Mouse (Mus musculus) macrophage (primary cell): Measurements from ENCODE around the gene Kiz. TPM values are rescaled to one million over a fixed set of nuclear protein-coding genes. Genes with fewer than 3 reads are reported as not detected.

Experiments used
- H3K27ac ChIP-seq: fragments of 350-480 bp; formaldehyde crosslinking; 2 replicates; pipeline ENCODE4 v1.9.0; 2021
- H3K36me3 ChIP-seq: fragments of 350-480 bp; formaldehyde crosslinking; 2 replicates; pipeline ENCODE4 v1.9.0; 2021; ENCODE audit errors: inconsistent target
- H3K4me3 ChIP-seq: fragments of 350-480 bp; formaldehyde crosslinking; 2 replicates; pipeline ENCODE4 v1.9.0; 2021; ENCODE audit errors: inconsistent target
- H3K79me2 ChIP-seq: fragments of 350-480 bp; formaldehyde crosslinking; 2 replicates; pipeline ENCODE4 v1.9.0; 2021; ENCODE audit errors: inconsistent target
- whole genome bisulfite sequencing: methylation state at CpG from one replicate; pipeline ENCODE4 v1.1.7; 2026; ENCODE audit warnings: inconsistent platforms; ENCODE audit not compliant: missing documents; 5-methylcytosine and 5-hydroxymethylcytosine counted together
- polyA plus RNA-seq: library from polyadenylated mRNA; stranded (reverse); fragments of 250-400 nt; gene quantifications from 3 replicates; pipeline ENCODE4 v1.2.4, GENCODE M21; 2018; ENCODE audit warnings: inconsistent platforms

Kiz gene
- polyA plus RNA-seq, 1 experiment from 2014 or later, result 18.0 TPM

DNA sequence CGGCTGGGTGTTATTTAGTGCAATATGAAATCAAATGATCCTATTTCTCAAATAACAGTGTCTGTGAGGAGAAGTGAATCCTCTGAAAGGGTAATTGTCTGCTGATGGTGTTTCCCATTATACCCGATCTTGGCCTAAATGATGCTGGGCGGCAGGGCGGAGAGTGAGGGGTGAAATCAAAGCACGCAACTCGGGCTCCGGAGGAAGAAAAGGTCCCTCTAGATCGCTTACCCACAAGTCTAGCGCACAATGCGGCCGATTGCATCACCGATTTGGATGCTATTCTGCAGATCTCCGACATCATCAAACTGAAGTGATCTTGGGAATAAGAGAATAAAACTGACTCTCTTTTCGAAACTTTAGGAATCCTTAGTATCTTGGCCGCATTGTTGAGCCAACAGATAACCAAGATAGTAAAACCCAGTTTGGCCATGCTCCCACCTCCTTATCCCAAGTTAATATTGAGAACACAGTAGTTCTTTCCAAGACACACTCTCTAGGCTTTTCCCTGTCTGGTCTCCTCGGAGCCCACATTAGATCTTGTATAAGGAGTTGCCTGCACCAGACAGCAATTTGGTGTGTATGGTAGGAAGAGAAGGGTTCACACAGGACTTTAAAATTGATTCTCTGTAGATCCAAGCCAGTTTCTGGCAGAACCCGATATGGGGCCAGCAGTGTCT lies 18.7 kb upstream of the Kiz start:
- Histone ChIP-seq H3K79me2 (no peaks in the 10 kb centered on the region), H3K4me3 (no peak overlapping the region), H3K36me3 (no peaks in the 10 kb centered on the region), H3K27ac (no peak overlapping the region)
- 11% methylated on average over 17 of the region's 17 CpGs for WGBS

- H3K36me3 ChIP-seq, result no peaks in the 10 kb centered on the region
- no peak overlapping the region for H3K27ac ChIP-seq
- H3K4me3 ChIP-seq, result no peak overlapping the region
- no peaks in the 10 kb centered on the region for H3K79me2 ChIP-seq
- WGBS, result 38% methylated on average over 1 of the region's 1 CpGs
Measured at GRCm38 (mm10) chr2:146837653-146838052, 18.0 kb upstream of the Kiz start.

DNA sequence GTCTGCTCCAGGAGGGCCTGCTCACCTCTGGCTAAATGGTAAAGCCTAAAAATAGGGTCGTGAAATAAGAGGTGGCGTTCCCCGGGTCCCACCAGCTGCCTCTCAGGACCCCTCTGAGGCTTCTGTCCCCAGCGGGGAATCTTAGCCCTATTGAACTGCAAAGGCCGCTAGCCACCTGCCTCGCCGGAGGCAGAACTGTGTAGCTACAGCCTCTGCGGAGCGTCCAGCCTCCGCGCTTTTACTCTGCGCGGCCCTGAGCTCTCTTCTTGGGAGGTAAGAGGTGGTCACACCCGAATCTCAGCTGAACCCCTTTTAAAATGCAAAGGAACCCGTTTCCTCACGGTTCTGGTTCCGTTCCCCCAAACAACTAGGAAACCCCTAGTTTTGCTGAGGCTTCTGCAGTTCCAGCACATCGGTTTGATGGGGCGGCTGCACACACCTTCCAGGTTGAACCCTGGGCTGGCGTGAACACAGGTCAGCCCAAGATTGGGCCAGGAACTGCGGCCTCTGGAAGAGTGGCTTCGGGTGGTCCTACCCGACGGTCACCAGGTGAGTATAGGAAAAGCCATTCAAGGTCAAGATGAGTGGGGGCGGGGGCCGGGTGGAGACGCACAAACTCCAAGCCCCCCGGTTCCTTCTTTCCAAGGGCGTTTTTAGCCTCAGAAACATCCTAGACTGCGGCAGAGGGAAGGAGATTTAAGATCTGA lies 16.9 kb upstream of the Kiz start:
- H3K79me2 ChIP-seq, result no peaks in the 10 kb centered on the region
- WGBS, result 6% methylated on average over 30 of the region's 30 CpGs
- H3K27ac ChIP-seq, result no peak overlapping the region
- H3K4me3 ChIP-seq, result no peak overlapping the region
- H3K36me3 ChIP-seq, result no peaks in the 10 kb centered on the region

DNA sequence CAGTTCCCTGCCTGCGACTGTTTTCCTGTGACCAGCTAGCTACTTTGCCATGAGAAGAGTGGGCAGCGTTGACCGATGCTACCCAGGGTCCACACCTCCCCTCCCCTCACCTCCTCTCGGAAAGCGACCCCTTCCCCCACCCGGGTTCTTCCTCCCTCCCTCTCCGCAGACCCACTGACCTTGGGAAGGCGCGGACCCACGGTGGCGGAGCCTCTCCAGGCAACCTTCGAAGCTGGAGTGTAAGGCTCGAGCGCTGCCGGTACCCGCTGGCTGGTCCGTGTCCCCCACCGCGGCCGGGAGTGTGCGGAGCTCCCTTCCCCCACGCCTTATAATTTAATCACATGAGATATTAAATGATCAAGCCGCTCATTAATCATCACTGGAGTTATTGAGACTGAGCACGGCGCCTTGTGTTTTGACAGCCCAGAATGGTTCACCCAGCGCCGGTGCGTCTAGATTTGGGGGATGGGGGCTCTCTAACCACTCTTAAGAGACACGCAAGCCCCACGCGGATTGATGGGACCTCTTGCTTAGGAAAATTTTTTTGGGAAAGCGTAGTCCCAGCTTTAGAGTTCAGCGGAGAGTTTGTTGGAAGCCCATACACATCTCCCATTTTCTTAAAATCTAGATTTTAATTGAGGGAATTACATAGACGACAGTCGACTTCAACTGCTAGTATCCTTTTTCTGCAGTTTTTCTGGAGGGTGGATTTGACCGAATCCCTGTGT lies 16.2 kb upstream of the Kiz start:
- WGBS, result 10% methylated on average over 36 of the region's 36 CpGs
- Histone ChIP-seq H3K36me3 (no peaks in the 10 kb centered on the region), H3K4me3 (no peak overlapping the region), H3K27ac (no peak overlapping the region), H3K79me2 (no peaks in the 10 kb centered on the region)

- no peak overlapping the region for H3K4me3 ChIP-seq
- no peak overlapping the region for H3K27ac ChIP-seq
- WGBS, result 65% methylated on average over 2 of the region's 2 CpGs
Measured at GRCm38 (mm10) chr2:146847863-146848262, 7.8 kb upstream of the Kiz start.

DNA sequence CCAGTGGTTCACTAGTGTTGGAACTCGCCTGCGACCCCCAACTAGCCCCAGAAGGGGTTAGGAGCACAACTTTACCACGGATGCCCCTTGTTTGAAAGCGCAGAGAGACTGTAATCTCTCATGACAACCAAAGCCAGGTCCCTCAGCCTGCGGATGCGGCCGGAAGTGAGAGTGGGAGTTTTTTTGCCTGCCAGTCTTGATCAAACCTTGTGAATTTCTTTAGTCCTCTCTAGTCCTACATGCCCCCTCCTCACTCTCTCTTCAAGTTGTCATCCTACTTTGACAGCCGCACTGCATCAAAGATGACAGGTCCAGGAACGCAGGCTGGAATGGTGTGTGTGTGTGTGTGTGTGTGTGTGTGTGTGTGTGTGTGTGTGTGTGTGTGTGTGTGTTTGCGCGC lies 456 bp downstream of the Kiz start:
- Histone ChIP-seq H3K36me3 (no peaks in the 10 kb centered on the region), H3K27ac (no peak overlapping the region), H3K4me3 (peak overlapping the region; percentile 77), H3K79me2 (no peaks in the 10 kb centered on the region)
- 0% methylated on average over 11 of the region's 11 CpGs for WGBS

More at GRCm38 (mm10) chr2:146847863-146848262, 7.8 kb upstream of the Kiz start:
- Histone ChIP-seq H3K36me3 (no peaks in the 10 kb centered on the region), H3K79me2 (no peaks in the 10 kb centered on the region)

GRCm38 (mm10) chr2:146856853-146857252 lies 1.2 kb downstream of the Kiz start:
- 88% methylated on average over 4 of the region's 4 CpGs for WGBS
- H3K79me2 ChIP-seq, result no peaks in the 10 kb centered on the region
- H3K4me3 ChIP-seq, result no peak overlapping the region
- H3K36me3 ChIP-seq, result no peaks in the 10 kb centered on the region
- H3K27ac ChIP-seq, result no peak overlapping the region

GRCm38 (mm10) chr2:146865781-146866180 lies 10.1 kb downstream of the Kiz start:
- Histone ChIP-seq H3K79me2 (no peaks in the 10 kb centered on the region), H3K36me3 (no peaks in the 10 kb centered on the region), H3K4me3 (no peak overlapping the region), H3K27ac (no peak overlapping the region)
- WGBS, result 83% methylated on average over 3 of the region's 3 CpGs

- Histone ChIP-seq H3K79me2 (no peaks in the 10 kb centered on the region), H3K27ac (no peak overlapping the region), H3K36me3 (no peaks in the 10 kb centered on the region), H3K4me3 (no peak overlapping the region)
- WGBS, result 96% methylated on average over 8 of the region's 8 CpGs
Measured at GRCm38 (mm10) chr2:146871300-146872269, 15.9 kb downstream of the Kiz start.

- WGBS, result 24% methylated on average over 3 of the region's 3 CpGs
- H3K79me2 ChIP-seq, result no peaks in the 10 kb centered on the region
- H3K36me3 ChIP-seq, result no peaks in the 10 kb centered on the region
- no peak overlapping the region for H3K27ac ChIP-seq
- H3K4me3 ChIP-seq, result no peak overlapping the region
Measured at GRCm38 (mm10) chr2:146872697-146873096, 17.0 kb downstream of the Kiz start.

- Histone ChIP-seq H3K4me3 (no peak overlapping the region), H3K36me3 (no peaks in the 10 kb centered on the region), H3K27ac (no peak overlapping the region), H3K79me2 (no peaks in the 10 kb centered on the region)
- 98% methylated on average over 7 of the region's 7 CpGs for WGBS
Measured at GRCm38 (mm10) chr2:146873881-146874441, 18.3 kb downstream of the Kiz start.

DNA sequence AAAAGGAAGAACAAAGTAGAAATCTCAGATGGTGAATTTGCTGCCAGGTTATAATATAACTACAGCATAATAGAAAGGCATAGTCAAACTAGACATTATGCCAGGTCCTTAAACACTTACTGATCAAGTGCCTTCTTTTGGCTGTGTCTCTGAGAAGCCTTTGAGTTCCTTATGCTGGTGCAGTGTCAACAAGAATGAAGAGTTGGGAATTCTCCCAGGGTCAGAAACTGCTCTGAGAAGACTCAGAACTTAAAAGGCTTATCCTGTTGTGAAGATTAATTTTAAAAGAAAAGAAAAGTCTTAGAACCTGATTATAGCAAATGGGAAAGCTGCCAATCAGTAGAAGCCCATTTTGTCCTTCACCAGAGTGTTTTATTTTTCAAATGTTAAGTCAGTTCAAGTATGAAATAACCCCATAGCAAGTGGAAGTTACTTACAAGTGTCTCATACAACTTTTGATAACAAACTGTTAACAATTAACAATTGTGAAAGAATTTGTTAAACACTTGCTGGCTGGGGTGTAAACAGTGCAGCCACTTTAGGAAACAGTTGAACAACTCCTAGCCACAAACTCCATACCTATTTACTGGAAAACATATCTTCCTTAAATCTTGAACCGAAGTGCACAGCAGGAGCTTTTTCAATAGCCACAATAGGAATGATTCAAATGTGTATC lies 21.9 kb downstream of the Kiz start:
- H3K4me3 ChIP-seq, result no peak overlapping the region
- H3K36me3 ChIP-seq, result no peaks in the 10 kb centered on the region
- H3K79me2 ChIP-seq, result no peaks in the 10 kb centered on the region
- 100% methylated on average over 1 of the region's 1 CpGs for WGBS
- no peak overlapping the region for H3K27ac ChIP-seq

GRCm38 (mm10) chr2:146881623-146882022 lies 26.0 kb downstream of the Kiz start:
- WGBS, result 94% methylated on average over 4 of the region's 4 CpGs
- no peaks in the 10 kb centered on the region for H3K36me3 ChIP-seq
- H3K79me2 ChIP-seq, result no peaks in the 10 kb centered on the region
- H3K27ac ChIP-seq, result no peak overlapping the region
- H3K4me3 ChIP-seq, result no peak overlapping the region
